Mouse (Mus musculus): ENCODE results near the gene Lamc3.
A peak's percentile ranks its signal among the peaks of the same experiment; 100 is the strongest.

Gene Lamc3

DNA sequence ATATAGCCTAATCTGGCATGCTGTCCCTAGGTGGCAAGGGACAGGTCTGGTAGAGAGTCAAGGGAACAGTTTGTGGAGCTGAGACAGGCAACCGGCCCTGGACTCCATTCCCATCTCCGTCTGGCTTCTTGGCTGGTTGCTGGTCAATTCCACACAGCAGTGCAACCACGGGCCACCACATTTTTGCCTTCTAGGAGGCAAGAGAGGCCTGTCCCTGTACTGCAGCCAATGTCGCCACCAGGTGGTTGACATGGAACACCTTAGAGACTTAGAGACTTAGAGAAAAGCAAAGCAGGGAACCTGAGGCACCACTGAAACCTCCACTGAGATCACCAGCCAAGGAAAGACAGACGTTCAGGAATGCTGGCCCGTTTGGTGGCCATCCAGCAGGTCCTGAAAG lies 2.3 kb upstream of the Lamc3 start:
- TF ChIP-seq CTCF (conservative IDR thresholded peaks at IDR 0.05; ENCODE audit: low read length) (peak; percentile 29), POU5F1 (IDR thresholded peaks at IDR 0.05; ENCODE audit: borderline replicate concordance, low read length) (no peak), NANOG (IDR thresholded peaks at IDR 0.05; ENCODE audit: borderline replicate concordance, low read length) (no peak)
- H3K9me3 ChIP-seq (ENCODE audit: low read length) = no peaks in the 10 kb centered on the region
- no peak overlapping the region for H3K4me3 ChIP-seq (replicated peaks; ENCODE audit: low read length)
- H3K36me3 ChIP-seq (ENCODE audit: insufficient read depth, low read length) = no peaks in the 10 kb centered on the region
- peaks cover 35% of the 10 kb centered on the region for H3K4me1 ChIP-seq (replicated peaks; ENCODE audit: low read depth, low read length)
- H3K27me3 ChIP-seq (ENCODE audit: insufficient read depth, low read length) = peaks cover 99% of the 10 kb centered on the region

GRCm38 (mm10) chr2:31888871-31889270 lies 1.8 kb downstream of the Lamc3 start:
- no peak for TF ChIP-seq NANOG (IDR thresholded peaks at IDR 0.05; ENCODE audit: borderline replicate concordance, low read length)
- no peak overlapping the region for H3K4me3 ChIP-seq (replicated peaks; ENCODE audit: low read length)
- no peaks in the 10 kb centered on the region for H3K36me3 ChIP-seq (ENCODE audit: insufficient read depth, low read length)
- H3K4me1 ChIP-seq (replicated peaks; ENCODE audit: low read depth, low read length) = peaks cover 27% of the 10 kb centered on the region
- H3K9me3 ChIP-seq (ENCODE audit: low read length) = no peaks in the 10 kb centered on the region
- peaks cover 83% of the 10 kb centered on the region for H3K27me3 ChIP-seq (ENCODE audit: insufficient read depth, low read length)

DNA sequence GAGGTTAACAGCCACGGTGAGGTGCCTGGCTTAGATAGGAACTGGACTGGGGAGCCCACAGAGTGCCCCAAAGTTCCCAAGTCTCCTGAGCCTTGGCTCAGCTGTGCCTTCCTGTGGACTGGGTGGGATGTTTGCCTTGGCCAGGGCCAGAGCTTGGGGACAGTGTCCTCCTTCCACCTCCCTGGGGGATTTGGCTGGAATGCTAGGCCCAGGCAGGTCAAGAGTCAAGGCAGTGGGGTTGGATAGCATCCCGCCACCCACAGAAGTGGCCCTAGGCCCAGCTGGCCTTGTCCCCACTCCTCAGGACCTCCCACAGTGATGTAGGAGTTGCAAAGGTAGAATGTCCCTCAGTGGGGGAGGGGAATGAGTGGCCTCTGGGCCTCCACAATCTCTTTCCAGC lies 4.1 kb downstream of the Lamc3 start:
- TF ChIP-seq NANOG (IDR thresholded peaks at IDR 0.05; ENCODE audit: borderline replicate concordance, low read length) (no peak), POU5F1 (IDR thresholded peaks at IDR 0.05; ENCODE audit: borderline replicate concordance, low read length) (no peak), CTCF (conservative IDR thresholded peaks at IDR 0.05; ENCODE audit: low read length) (no peak)
- H3K36me3 ChIP-seq (ENCODE audit: insufficient read depth, low read length) = no peaks in the 10 kb centered on the region
- H3K4me1 ChIP-seq (replicated peaks; ENCODE audit: low read depth, low read length) = peaks cover 32% of the 10 kb centered on the region
- no peak overlapping the region for H3K4me3 ChIP-seq (replicated peaks; ENCODE audit: low read length)
- no peaks in the 10 kb centered on the region for H3K9me3 ChIP-seq (ENCODE audit: low read length)
- peaks cover 60% of the 10 kb centered on the region for H3K27me3 ChIP-seq (ENCODE audit: insufficient read depth, low read length)

DNA sequence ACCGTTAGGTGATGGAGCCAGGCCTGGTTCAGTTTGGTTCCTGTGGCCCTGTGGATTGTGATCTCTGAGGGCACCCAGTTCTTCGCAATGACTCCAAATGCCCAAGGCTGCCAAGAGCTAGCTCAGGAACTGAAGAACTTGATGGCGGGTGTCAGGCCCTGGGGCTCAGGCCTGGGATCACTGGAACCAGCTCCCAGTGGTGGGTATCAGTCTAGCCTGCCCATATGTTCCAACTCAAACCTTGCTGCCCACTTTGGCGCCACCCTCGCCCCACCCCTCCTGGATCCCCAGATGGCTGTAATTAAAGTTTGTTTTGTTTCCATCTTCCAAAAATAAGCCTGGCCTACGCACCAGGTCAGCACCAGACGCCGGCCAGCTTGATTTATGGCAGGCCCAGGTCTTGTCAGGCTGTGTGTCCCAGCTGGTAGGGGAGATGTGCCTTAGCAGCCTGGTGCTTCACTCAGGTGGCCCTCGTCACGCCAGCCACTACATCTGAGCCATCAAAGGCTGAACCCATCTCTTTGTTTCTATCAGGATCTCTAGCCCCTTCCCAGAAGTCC lies 6.1 kb downstream of the Lamc3 start:
- Histone ChIP-seq H3K27me3 (ENCODE audit: insufficient read depth, low read length) (peaks cover 40% of the 10 kb centered on the region), H3K9me3 (ENCODE audit: low read length) (no peaks in the 10 kb centered on the region), H3K36me3 (ENCODE audit: insufficient read depth, low read length) (no peaks in the 10 kb centered on the region), H3K4me3 (replicated peaks; ENCODE audit: low read length) (0 out of 2 replicates have a peak overlapping the region, but pooled peaks have one; percentile 17), H3K4me1 (replicated peaks; ENCODE audit: low read depth, low read length) (peaks cover 20% of the 10 kb centered on the region)
- TF ChIP-seq POU5F1 (IDR thresholded peaks at IDR 0.05; ENCODE audit: borderline replicate concordance, low read length) = no peak
- TF ChIP-seq NANOG (IDR thresholded peaks at IDR 0.05; ENCODE audit: borderline replicate concordance, low read length) = no peak
- no peak for TF ChIP-seq CTCF (conservative IDR thresholded peaks at IDR 0.05; ENCODE audit: low read length)

- Histone ChIP-seq H3K4me1 (replicated peaks; ENCODE audit: low read depth, low read length) (peaks cover 20% of the 10 kb centered on the region), H3K9me3 (ENCODE audit: low read length) (no peaks in the 10 kb centered on the region), H3K4me3 (replicated peaks; ENCODE audit: low read length) (peak overlapping the region; percentile 60), H3K36me3 (ENCODE audit: insufficient read depth, low read length) (no peaks in the 10 kb centered on the region), H3K27me3 (ENCODE audit: insufficient read depth, low read length) (peaks cover 28% of the 10 kb centered on the region)
- no peak for TF ChIP-seq NANOG (IDR thresholded peaks at IDR 0.05; ENCODE audit: borderline replicate concordance, low read length)
- no peak for TF ChIP-seq POU5F1 (IDR thresholded peaks at IDR 0.05; ENCODE audit: borderline replicate concordance, low read length)
- TF ChIP-seq CTCF (conservative IDR thresholded peaks at IDR 0.05; ENCODE audit: low read length) = no peak
Observed at GRCm38 (mm10) chr2:31894221-31894870, 7.3 kb downstream of the Lamc3 start.

- peaks cover 37% of the 10 kb centered on the region for H3K4me1 ChIP-seq (replicated peaks; ENCODE audit: low read depth, low read length)
- H3K4me3 ChIP-seq (replicated peaks; ENCODE audit: low read length) = no peak overlapping the region
- H3K27me3 ChIP-seq (ENCODE audit: insufficient read depth, low read length) = peaks cover 5% of the 10 kb centered on the region; the same call in 1 of the 2 replicates
- H3K36me3 ChIP-seq (ENCODE audit: insufficient read depth, low read length) = no peaks in the 10 kb centered on the region
- TF ChIP-seq POU5F1 (IDR thresholded peaks at IDR 0.05; ENCODE audit: borderline replicate concordance, low read length) (no peak), NANOG (IDR thresholded peaks at IDR 0.05; ENCODE audit: borderline replicate concordance, low read length) (no peak), CTCF (conservative IDR thresholded peaks at IDR 0.05; ENCODE audit: low read length) (no peak)
- no peaks in the 10 kb centered on the region for H3K9me3 ChIP-seq (ENCODE audit: low read length)
Observed at GRCm38 (mm10) chr2:31900932-31901331, 13.8 kb downstream of the Lamc3 start.

GRCm38 (mm10) chr2:31901659-31902362 lies 14.7 kb downstream of the Lamc3 start:
- no peak for TF ChIP-seq NANOG (IDR thresholded peaks at IDR 0.05; ENCODE audit: borderline replicate concordance, low read length)
- TF ChIP-seq POU5F1 (IDR thresholded peaks at IDR 0.05; ENCODE audit: borderline replicate concordance, low read length) = no peak
- no peak for TF ChIP-seq CTCF (conservative IDR thresholded peaks at IDR 0.05; ENCODE audit: low read length)

DNA sequence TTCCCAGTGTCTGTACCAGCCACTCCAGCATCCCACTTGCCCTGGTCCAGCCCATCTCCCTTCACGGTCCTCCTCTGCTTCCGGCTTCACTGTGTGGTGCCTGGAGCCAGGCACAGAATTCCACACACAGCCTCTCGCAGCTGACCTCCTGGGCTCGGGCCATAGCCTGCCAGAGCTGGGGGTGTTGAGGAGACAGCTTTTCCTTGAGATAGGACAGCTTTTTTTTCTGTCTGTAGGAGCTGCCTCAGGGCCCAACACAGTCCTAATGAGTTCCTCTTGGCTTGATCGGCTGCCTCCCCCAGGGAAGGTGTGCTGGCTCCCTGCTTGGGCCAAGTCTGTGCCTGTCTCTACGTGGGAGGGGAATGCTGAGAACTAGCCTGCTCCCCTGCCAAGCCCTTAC lies 17.0 kb downstream of the Lamc3 start:
- H3K36me3 ChIP-seq (ENCODE audit: insufficient read depth, low read length) = no peaks in the 10 kb centered on the region
- H3K4me3 ChIP-seq (replicated peaks; ENCODE audit: low read length) = no peak overlapping the region
- no peak for TF ChIP-seq NANOG (IDR thresholded peaks at IDR 0.05; ENCODE audit: borderline replicate concordance, low read length)
- no peak for TF ChIP-seq POU5F1 (IDR thresholded peaks at IDR 0.05; ENCODE audit: borderline replicate concordance, low read length)
- TF ChIP-seq CTCF (conservative IDR thresholded peaks at IDR 0.05; ENCODE audit: low read length) = no peak
- peaks cover 5% of the 10 kb centered on the region; the same call in 1 of the 2 replicates for H3K27me3 ChIP-seq (ENCODE audit: insufficient read depth, low read length)
- no peaks in the 10 kb centered on the region for H3K9me3 ChIP-seq (ENCODE audit: low read length)
- H3K4me1 ChIP-seq (replicated peaks; ENCODE audit: low read depth, low read length) = peaks cover 39% of the 10 kb centered on the region

More at GRCm38 (mm10) chr2:31901659-31902362, 14.7 kb downstream of the Lamc3 start:
- Histone ChIP-seq H3K27me3 (ENCODE audit: insufficient read depth, low read length) (peaks cover 5% of the 10 kb centered on the region; the same call in 1 of the 2 replicates), H3K4me1 (replicated peaks; ENCODE audit: low read depth, low read length) (peaks cover 39% of the 10 kb centered on the region), H3K4me3 (replicated peaks; ENCODE audit: low read length) (no peak overlapping the region; the same call in 1 of the 2 replicates), H3K36me3 (ENCODE audit: insufficient read depth, low read length) (no peaks in the 10 kb centered on the region), H3K9me3 (ENCODE audit: low read length) (no peaks in the 10 kb centered on the region)

Data from E14TG2a.4 (cell line).